Mouse (Mus musculus) liver, embryonic 14.5 days (tissue): ENCODE results near the gene Frmd4a.

ENCODE experiments used
- CTCF ChIP-seq: IDR thresholded peaks from 2 replicates; pipeline ENCODE4 v1.5.1; 2016; ENCODE audit warnings: antibody characterized with exemption, low read depth, control low read depth
- EP300 ChIP-seq: IDR thresholded peaks from 2 replicates; pipeline ENCODE4 v1.6.1; 2016; ENCODE audit warnings: antibody characterized with exemption, low read depth

GRCm38 (mm10) chr2:4473866-4474538 is 456.5 kb downstream of the Frmd4a start:
- TF ChIP-seq CTCF = no peak
- TF ChIP-seq EP300 = no peak
